Mouse (Mus musculus) hindbrain, embryonic 10.5 days (tissue): ENCODE results near the gene Nedd4. TPM values are rescaled to one million over a fixed set of nuclear protein-coding genes. Genes with fewer than 3 reads are reported as not detected.

Source experiments
- DNase-seq: peaks from one replicate; pipeline ENCODE4 v3.0.0-alpha.2; 2017; ENCODE audit warnings: low spot score
- H3K27ac ChIP-seq: fragments of 300-500 bp; sonication (generic); 2 replicates; pipeline ENCODE4 v1.5.1; 2016; ENCODE audit warnings: mild to moderate bottlenecking, moderate library complexity
- H3K27me3 ChIP-seq: fragments of 300-500 bp; sonication (generic); 2 replicates; pipeline ENCODE4 v1.6.1; 2016; ENCODE audit warnings: mild to moderate bottlenecking; ENCODE audit not compliant: poor library complexity, insufficient read depth, severe bottlenecking
- H3K36me3 ChIP-seq: fragments of 300-500 bp; sonication (generic); 2 replicates; pipeline ENCODE4 v1.6.1; 2016; ENCODE audit warnings: mild to moderate bottlenecking, moderate library complexity
- H3K4me1 ChIP-seq: fragments of 300-500 bp; sonication (generic); replicated peaks from 2 replicates; pipeline ENCODE4 v1.6.1; 2016; ENCODE audit warnings: mild to moderate bottlenecking
- H3K4me3 ChIP-seq: fragments of 300-500 bp; sonication (generic); 2 replicates; pipeline ENCODE4 v1.5.1; 2016; ENCODE audit warnings: mild to moderate bottlenecking, moderate library complexity
- H3K9me3 ChIP-seq: fragments of 300-500 bp; sonication (generic); 2 replicates; pipeline ENCODE4 v1.6.1; 2016; ENCODE audit warnings: mild to moderate bottlenecking, moderate library complexity
- WGBS: fragments of 180-500 bp; shearing (Covaris S2); methylation state at CpG from one replicate; pipeline ENCODE4 v1.1.7; 2016; 5-methylcytosine and 5-hydroxymethylcytosine counted together
- polyA plus RNA-seq: library from polyadenylated mRNA; unstranded; fragments of >200 nt; fragmentation: Nextera tagmentation; extraction: Ambion mirVana; gene quantifications from 2 replicates; pipeline ENCODE4 v1.2.1, GENCODE M21; 2016

Gene Nedd4
- polyA plus RNA-seq, 1 experiment from 2014 or later, result 556 TPM

DNA sequence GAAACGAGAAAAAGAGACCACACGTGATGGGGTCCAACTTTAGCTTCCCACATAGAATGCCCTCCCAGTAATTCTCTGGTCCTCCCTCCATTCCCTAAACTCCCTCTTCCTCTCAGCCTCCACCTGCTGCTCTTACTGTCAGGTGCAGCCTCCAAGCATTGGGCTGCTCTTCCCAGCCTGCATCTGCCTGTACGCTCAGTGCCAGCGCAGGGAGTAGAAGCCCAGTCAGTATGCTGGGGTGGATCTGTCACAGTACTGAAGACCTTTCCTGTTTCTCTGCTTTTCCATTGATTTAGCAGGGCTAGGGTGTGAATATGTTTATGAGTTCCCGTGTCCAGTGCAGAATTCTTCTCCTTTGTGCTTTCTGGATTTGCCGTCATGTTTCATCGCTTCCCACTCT is 54.1 kb downstream of the Nedd4 start:
- H3K27ac ChIP-seq, result no peak overlapping the region
- no peaks in the 10 kb centered on the region for H3K27me3 ChIP-seq
- 93% methylated on average over 7 of the region's 7 CpGs for WGBS
- no peaks in the 10 kb centered on the region for H3K4me1 ChIP-seq
- no peak overlapping the region for H3K4me3 ChIP-seq
- DNase-seq, result no peak
- H3K36me3 ChIP-seq, result peaks cover 100% of the 10 kb centered on the region
- no peaks in the 10 kb centered on the region for H3K9me3 ChIP-seq

DNA sequence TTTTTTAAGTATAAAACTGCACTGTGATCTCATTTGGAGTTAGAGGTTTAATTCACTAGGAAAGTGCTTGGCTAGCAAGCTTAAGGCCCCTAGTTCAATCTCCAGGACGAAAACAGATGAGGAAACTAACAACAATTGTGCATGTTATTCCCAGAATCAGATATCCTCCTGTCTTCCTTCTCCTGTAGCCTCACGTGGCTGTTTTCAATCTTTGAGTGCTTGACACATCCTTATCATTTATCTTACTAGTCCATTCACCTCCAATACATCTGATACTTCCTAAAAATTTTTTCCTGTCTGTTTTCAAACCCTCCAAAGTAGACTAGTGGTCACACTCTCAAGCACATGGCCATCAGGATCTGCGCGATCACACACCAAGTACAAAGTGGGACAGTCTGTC is 57.0 kb downstream of the Nedd4 start:
- Histone ChIP-seq H3K9me3 (no peaks in the 10 kb centered on the region), H3K36me3 (peaks cover 100% of the 10 kb centered on the region), H3K4me1 (no peaks in the 10 kb centered on the region), H3K27ac (no peak overlapping the region), H3K4me3 (no peak overlapping the region), H3K27me3 (no peaks in the 10 kb centered on the region)
- DNase-seq, result no peak
- WGBS, result 96% methylated on average over 4 of the region's 4 CpGs

- Histone ChIP-seq H3K4me3 (no peak overlapping the region), H3K4me1 (no peaks in the 10 kb centered on the region), H3K27ac (no peak overlapping the region), H3K36me3 (peaks cover 100% of the 10 kb centered on the region), H3K27me3 (no peaks in the 10 kb centered on the region), H3K9me3 (no peaks in the 10 kb centered on the region)
- DNase-seq, result no peak
- WGBS, result 92% methylated on average over 14 of the region's 14 CpGs
Observed at GRCm38 (mm10) chr9:72721221-72721620, 59.1 kb downstream of the Nedd4 start.

- no peak overlapping the region for H3K27ac ChIP-seq
- no peaks in the 10 kb centered on the region for H3K9me3 ChIP-seq
- 98% methylated on average over 3 of the region's 3 CpGs for WGBS
- no peaks in the 10 kb centered on the region for H3K4me1 ChIP-seq
- H3K27me3 ChIP-seq, result no peaks in the 10 kb centered on the region
- no peak for DNase-seq
- H3K36me3 ChIP-seq, result peaks cover 100% of the 10 kb centered on the region
- H3K4me3 ChIP-seq, result no peak overlapping the region
Observed at GRCm38 (mm10) chr9:72722622-72723021, 60.5 kb downstream of the Nedd4 start.

- Histone ChIP-seq H3K27ac (no peak overlapping the region), H3K27me3 (no peaks in the 10 kb centered on the region), H3K4me1 (no peaks in the 10 kb centered on the region), H3K36me3 (peaks cover 100% of the 10 kb centered on the region), H3K4me3 (no peak overlapping the region), H3K9me3 (no peaks in the 10 kb centered on the region)
- 87% methylated on average over 8 of the region's 8 CpGs for WGBS
- DNase-seq, result no peak
Observed at GRCm38 (mm10) chr9:72724491-72725221, 62.5 kb downstream of the Nedd4 start.

GRCm38 (mm10) chr9:72733966-72734365 is 71.8 kb downstream of the Nedd4 start:
- no peak overlapping the region for H3K27ac ChIP-seq
- H3K4me1 ChIP-seq, result no peaks in the 10 kb centered on the region
- no peaks in the 10 kb centered on the region for H3K9me3 ChIP-seq
- peaks cover 99% of the 10 kb centered on the region for H3K36me3 ChIP-seq
- H3K27me3 ChIP-seq, result no peaks in the 10 kb centered on the region
- H3K4me3 ChIP-seq, result no peak overlapping the region
- 42% methylated on average over 3 of the region's 3 CpGs for WGBS
- peak; percentile 78 for DNase-seq

DNA sequence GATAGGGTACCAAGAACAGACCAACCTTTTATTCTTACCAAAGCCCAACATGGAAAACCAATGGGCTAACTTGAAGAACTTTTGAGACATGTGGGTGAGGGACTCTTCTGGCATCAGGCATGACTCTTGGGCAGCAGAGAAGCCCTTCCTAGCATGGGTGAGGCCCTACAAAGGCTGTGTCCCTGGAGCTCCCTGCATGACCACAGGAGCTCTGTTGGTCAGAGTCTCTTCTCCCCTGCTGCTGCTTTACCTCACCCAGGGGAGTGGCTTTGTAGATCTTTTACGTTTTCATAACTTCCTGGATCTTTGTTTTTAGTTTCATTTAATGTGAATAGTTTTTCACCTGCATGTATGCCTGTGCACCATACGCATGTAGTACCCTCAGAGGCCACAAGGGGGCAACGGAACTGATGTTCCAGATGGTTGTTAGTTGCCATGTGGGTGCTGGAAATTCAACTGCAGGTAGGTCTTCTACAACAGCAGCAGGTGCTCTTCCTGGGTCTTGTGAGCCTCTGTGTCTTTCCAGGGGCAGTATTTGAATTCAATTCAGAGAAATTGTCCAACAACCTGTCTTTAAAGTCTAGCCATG is 73.8 kb downstream of the Nedd4 start:
- peak; percentile 65 for DNase-seq
- no peak overlapping the region for H3K27ac ChIP-seq
- H3K36me3 ChIP-seq, result peaks cover 99% of the 10 kb centered on the region
- H3K27me3 ChIP-seq, result no peaks in the 10 kb centered on the region
- 72% methylated on average over 3 of the region's 3 CpGs for WGBS
- H3K4me3 ChIP-seq, result no peak overlapping the region
- H3K9me3 ChIP-seq, result no peaks in the 10 kb centered on the region
- H3K4me1 ChIP-seq, result no peaks in the 10 kb centered on the region

DNA sequence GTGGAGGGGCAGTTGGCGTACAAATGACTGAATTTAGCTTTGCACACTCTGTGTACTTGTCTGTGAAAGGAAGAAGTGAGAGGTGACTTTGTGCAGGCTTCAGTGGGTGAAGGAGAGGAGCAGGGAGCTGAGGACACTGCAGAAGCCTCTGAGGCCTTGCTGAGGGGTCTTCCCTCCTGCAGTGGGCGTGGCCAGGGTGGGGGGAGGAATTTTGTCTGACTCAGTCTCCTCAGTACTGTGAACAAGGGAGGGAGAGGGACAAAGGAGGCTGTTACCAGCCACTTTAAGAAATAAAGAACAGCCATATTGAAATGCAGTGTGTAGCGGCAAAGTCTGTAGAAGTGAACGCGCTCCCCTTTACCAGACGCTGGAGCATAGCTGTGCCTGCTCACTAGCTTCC is 79.1 kb downstream of the Nedd4 start:
- Histone ChIP-seq H3K4me1 (no peaks in the 10 kb centered on the region), H3K4me3 (no peak overlapping the region), H3K27ac (no peak overlapping the region), H3K9me3 (no peaks in the 10 kb centered on the region), H3K36me3 (peaks cover 100% of the 10 kb centered on the region), H3K27me3 (no peaks in the 10 kb centered on the region)
- DNase-seq, result no peak
- whole genome bisulfite sequencing, result 96% methylated on average over 6 of the region's 6 CpGs

DNA sequence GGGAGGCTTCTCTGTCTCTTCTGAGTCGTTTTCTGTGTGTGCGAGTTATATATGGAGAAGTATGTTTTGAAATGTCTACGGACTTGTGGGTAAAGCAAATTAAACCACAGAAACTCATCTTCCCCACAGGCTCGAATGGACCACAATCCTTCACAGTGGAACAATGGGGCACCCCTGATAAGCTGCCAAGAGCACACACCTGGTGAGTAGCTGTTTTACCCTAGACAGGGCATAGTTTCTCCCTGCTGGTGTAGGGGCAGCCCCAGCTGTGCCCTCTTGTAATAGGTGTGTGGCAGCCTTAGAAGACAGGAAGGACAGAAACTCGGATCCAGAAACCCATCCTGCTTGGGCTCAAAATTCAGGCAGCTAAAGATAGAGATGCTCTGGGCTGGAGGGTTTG is 84.1 kb downstream of the Nedd4 start:
- WGBS, result 86% methylated on average over 5 of the region's 5 CpGs
- DNase-seq, result no peak
- Histone ChIP-seq H3K27ac (no peak overlapping the region), H3K27me3 (no peaks in the 10 kb centered on the region), H3K36me3 (peaks cover 94% of the 10 kb centered on the region), H3K9me3 (no peaks in the 10 kb centered on the region), H3K4me1 (no peaks in the 10 kb centered on the region), H3K4me3 (no peak overlapping the region)

GRCm38 (mm10) chr9:72750272-72750671 is 88.1 kb downstream of the Nedd4 start:
- no peaks in the 10 kb centered on the region for H3K27me3 ChIP-seq
- no peak overlapping the region for H3K27ac ChIP-seq
- no peaks in the 10 kb centered on the region for H3K9me3 ChIP-seq
- 75% methylated on average over 2 of the region's 2 CpGs for WGBS
- H3K4me1 ChIP-seq, result peaks cover 18% of the 10 kb centered on the region
- H3K4me3 ChIP-seq, result no peak overlapping the region
- peaks cover 54% of the 10 kb centered on the region for H3K36me3 ChIP-seq
- DNase-seq, result no peak

- peaks cover 26% of the 10 kb centered on the region for H3K4me1 ChIP-seq
- H3K36me3 ChIP-seq, result peaks cover 30% of the 10 kb centered on the region
- no peak overlapping the region for H3K4me3 ChIP-seq
- no peak overlapping the region for H3K27ac ChIP-seq
- no peaks in the 10 kb centered on the region for H3K27me3 ChIP-seq
- 81% methylated on average over 9 of the region's 9 CpGs for WGBS
- DNase-seq, result no peak
- H3K9me3 ChIP-seq, result no peaks in the 10 kb centered on the region
Observed at GRCm38 (mm10) chr9:72752656-72753055, 90.5 kb downstream of the Nedd4 start.

GRCm38 (mm10) chr9:72753741-72754140 is 91.6 kb downstream of the Nedd4 start:
- DNase-seq, result peak; percentile 49
- H3K27me3 ChIP-seq, result no peaks in the 10 kb centered on the region
- H3K9me3 ChIP-seq, result no peaks in the 10 kb centered on the region
- WGBS, result 21% methylated on average over 7 of the region's 7 CpGs
- H3K4me1 ChIP-seq, result peaks cover 36% of the 10 kb centered on the region
- H3K36me3 ChIP-seq, result peaks cover 19% of the 10 kb centered on the region
- no peak overlapping the region for H3K4me3 ChIP-seq
- H3K27ac ChIP-seq, result peak overlapping the region; percentile 62

GRCm38 (mm10) chr9:72757143-72757542 is 95.0 kb downstream of the Nedd4 start:
- no peak overlapping the region for H3K27ac ChIP-seq
- 86% methylated on average over 5 of the region's 5 CpGs for WGBS
- H3K4me3 ChIP-seq, result no peak overlapping the region
- peaks cover 41% of the 10 kb centered on the region for H3K4me1 ChIP-seq
- DNase-seq, result no peak
- no peaks in the 10 kb centered on the region for H3K27me3 ChIP-seq
- H3K9me3 ChIP-seq, result no peaks in the 10 kb centered on the region
- no peaks in the 10 kb centered on the region for H3K36me3 ChIP-seq
